In the genomic region with DNA sequence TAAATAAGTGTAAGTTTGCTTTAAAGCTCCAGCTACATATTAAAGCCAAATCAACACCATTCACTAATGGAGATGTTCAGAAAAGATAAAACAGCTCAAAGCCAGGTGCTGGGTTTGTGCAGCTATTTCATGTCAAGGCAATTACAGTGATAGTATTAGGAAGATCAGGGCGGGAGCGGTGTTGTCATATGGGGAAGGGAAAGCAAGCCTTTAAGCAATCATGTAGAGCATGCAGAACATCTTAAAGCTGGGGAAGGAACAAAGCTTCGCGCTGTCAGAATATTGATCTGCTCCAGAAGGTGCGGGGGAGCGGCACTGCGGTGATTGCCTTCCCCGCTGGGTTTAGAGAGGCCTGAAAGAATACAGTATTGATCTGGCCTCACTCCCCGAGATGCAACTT, we compare ENCODE assay signal across 13 mouse cellular contexts.
"Had no signal": no experiment of that assay in that cellular context is flagged by ENCODE, and none has a peak within 500 bp of the region (broad histone marks: within the 10 kb centered on the region; RNA-seq: fewer than 3 reads in every experiment).

No protein-coding gene starts in this region.

- H3K9me3 ChIP-seq: limb, embryonic 10.5 days; liver, embryonic 15.5 days; midbrain, embryonic 12.5 days had no signal

- H3K4me2 ChIP-seq: liver, embryonic 11.5 days; liver, embryonic 15.5 days; midbrain, embryonic 12.5 days had no signal

- H3K27ac ChIP-seq: hindbrain, postnatal 0 days; limb, embryonic 10.5 days; liver, embryonic 15.5 days; midbrain, embryonic 12.5 days had no signal

- H3K4me1 ChIP-seq: limb, embryonic 10.5 days; liver, embryonic 15.5 days; midbrain, embryonic 12.5 days had no signal

- DNase-seq: kidney, adult 18-20 months; kidney, postnatal 10 days; lung, adult 2 months; lung, postnatal 4 days; right cerebral cortex, adult 18-20 months; right cerebral cortex, postnatal 25 days; thymus, postnatal 36 days had no signal

- H3K36me3 ChIP-seq: limb, embryonic 10.5 days; liver, embryonic 15.5 days; midbrain, embryonic 12.5 days had no signal

- H3K9ac ChIP-seq: liver, embryonic 15.5 days; midbrain, embryonic 12.5 days had no signal

- H3K4me3 ChIP-seq: limb, embryonic 10.5 days; liver, embryonic 15.5 days; midbrain, embryonic 12.5 days had no signal

- ATAC-seq: hindbrain, postnatal 0 days; lung, postnatal 0 days had no signal

- H3K27me3 ChIP-seq: liver, embryonic 15.5 days had no signal
